Mouse (Mus musculus): ENCODE measurements around the gene Carmil3. TPM values are rescaled to one million over a fixed set of nuclear protein-coding genes. Genes with fewer than 3 reads are reported as not detected.

Carmil3 gene
- polyA plus RNA-seq, 1 experiment from 2014 or later = 34.7 TPM

GRCm38 (mm10) chr14:55484430-55485085 lies 5.9 kb upstream of the Carmil3 start:
- Histone ChIP-seq H3K4me2 (ENCODE audit: low read length) (no peak overlapping the region), H3K36me3 (ENCODE audit: control insufficient read depth, insufficient read depth, low read length) (no peaks in the 10 kb centered on the region), H3K9ac (replicated peaks; ENCODE audit: low read length) (no peak overlapping the region), H3K27me3 (ENCODE audit: control insufficient read depth, insufficient read depth, low read length) (no peaks in the 10 kb centered on the region), H3K4me1 (ENCODE audit: control insufficient read depth, insufficient read depth, low read length) (no peaks in the 10 kb centered on the region), H3K27ac (replicated peaks; ENCODE audit: low read depth, low read length) (no peak overlapping the region), H3K9me3 (ENCODE audit: control insufficient read depth, low read length) (no peaks in the 10 kb centered on the region), H3K4me3 (replicated peaks; ENCODE audit: low read depth, low read length) (no peak overlapping the region)
- ATAC-seq (ENCODE audit: low FRiP score, low TSS enrichment) (no peak), DNase-seq (no peak)
- WGBS = 83% methylated on average over 5 of the region's 5 CpGs

GRCm38 (mm10) chr14:55486836-55487235 lies 3.6 kb upstream of the Carmil3 start:
- Histone ChIP-seq H3K36me3 (ENCODE audit: control insufficient read depth, insufficient read depth, low read length) (no peaks in the 10 kb centered on the region), H3K27me3 (ENCODE audit: control insufficient read depth, insufficient read depth, low read length) (no peaks in the 10 kb centered on the region), H3K27ac (replicated peaks; ENCODE audit: low read depth, low read length) (no peak overlapping the region), H3K4me3 (replicated peaks; ENCODE audit: low read depth, low read length) (no peak overlapping the region), H3K9ac (replicated peaks; ENCODE audit: low read length) (no peak overlapping the region), H3K9me3 (ENCODE audit: control insufficient read depth, low read length) (no peaks in the 10 kb centered on the region), H3K4me2 (ENCODE audit: low read length) (no peak overlapping the region), H3K4me1 (ENCODE audit: control insufficient read depth, insufficient read depth, low read length) (peaks cover 7% of the 10 kb centered on the region; the same call in 1 of the 2 replicates)
- DNase-seq = no peak
- 88% methylated on average over 8 of the region's 8 CpGs for WGBS
- ATAC-seq (ENCODE audit: low FRiP score, low TSS enrichment) = no peak

GRCm38 (mm10) chr14:55491291-55491833 lies 911 bp downstream of the Carmil3 start:
- H3K4me2 ChIP-seq (ENCODE audit: low read length) = peak overlapping the region; percentile 74
- H3K9me3 ChIP-seq (ENCODE audit: control insufficient read depth, low read length) = no peaks in the 10 kb centered on the region
- peak; percentile 74 for DNase-seq
- H3K27ac ChIP-seq (replicated peaks; ENCODE audit: low read depth, low read length) = peak overlapping the region; percentile 94
- peak; percentile 72 for ATAC-seq (ENCODE audit: low FRiP score, low TSS enrichment)
- H3K27me3 ChIP-seq (ENCODE audit: control insufficient read depth, insufficient read depth, low read length) = no peaks in the 10 kb centered on the region
- peaks cover 8% of the 10 kb centered on the region; the same call in 1 of the 2 replicates for H3K4me1 ChIP-seq (ENCODE audit: control insufficient read depth, insufficient read depth, low read length)
- H3K36me3 ChIP-seq (ENCODE audit: control insufficient read depth, insufficient read depth, low read length) = peaks cover 27% of the 10 kb centered on the region
- peak overlapping the region; percentile 81 for H3K4me3 ChIP-seq (replicated peaks; ENCODE audit: low read depth, low read length)
- WGBS = under 1% methylated on average over 30 of the region's 30 CpGs
- peak overlapping the region; percentile 91 for H3K9ac ChIP-seq (replicated peaks; ENCODE audit: low read length)

- Histone ChIP-seq H3K36me3 (ENCODE audit: control insufficient read depth, insufficient read depth, low read length) (peaks cover 33% of the 10 kb centered on the region), H3K4me2 (ENCODE audit: low read length) (peak overlapping the region; percentile 74), H3K27ac (replicated peaks; ENCODE audit: low read depth, low read length) (no peak overlapping the region), H3K9ac (replicated peaks; ENCODE audit: low read length) (no peak overlapping the region; the same call in 1 of the 2 replicates), H3K27me3 (ENCODE audit: control insufficient read depth, insufficient read depth, low read length) (no peaks in the 10 kb centered on the region), H3K4me3 (replicated peaks; ENCODE audit: low read depth, low read length) (peak overlapping the region; percentile 81), H3K9me3 (ENCODE audit: control insufficient read depth, low read length) (no peaks in the 10 kb centered on the region), H3K4me1 (ENCODE audit: control insufficient read depth, insufficient read depth, low read length) (peaks cover 8% of the 10 kb centered on the region; the same call in 1 of the 2 replicates)
- DNase-seq (no peak), ATAC-seq (ENCODE audit: low FRiP score, low TSS enrichment) (no peak)
- WGBS = 70% methylated on average over 3 of the region's 3 CpGs
Observed at GRCm38 (mm10) chr14:55492103-55492502, 1.7 kb downstream of the Carmil3 start.

- Histone ChIP-seq H3K36me3 (ENCODE audit: control insufficient read depth, insufficient read depth, low read length) (peaks cover 65% of the 10 kb centered on the region), H3K9me3 (ENCODE audit: control insufficient read depth, low read length) (no peaks in the 10 kb centered on the region), H3K27me3 (ENCODE audit: control insufficient read depth, insufficient read depth, low read length) (no peaks in the 10 kb centered on the region), H3K4me1 (ENCODE audit: control insufficient read depth, insufficient read depth, low read length) (peaks cover 4% of the 10 kb centered on the region; the same call in 1 of the 2 replicates), H3K27ac (replicated peaks; ENCODE audit: low read depth, low read length) (no peak overlapping the region), H3K4me3 (replicated peaks; ENCODE audit: low read depth, low read length) (no peak overlapping the region), H3K4me2 (ENCODE audit: low read length) (no peak overlapping the region), H3K9ac (replicated peaks; ENCODE audit: low read length) (no peak overlapping the region)
- no peak for ATAC-seq (ENCODE audit: low FRiP score, low TSS enrichment)
- 74% methylated on average over 20 of the region's 20 CpGs for WGBS
- no peak for DNase-seq
Observed at GRCm38 (mm10) chr14:55495509-55496240, 5.2 kb downstream of the Carmil3 start.

- Histone ChIP-seq H3K27me3 (ENCODE audit: control insufficient read depth, insufficient read depth, low read length) (no peaks in the 10 kb centered on the region), H3K4me3 (replicated peaks; ENCODE audit: low read depth, low read length) (no peak overlapping the region), H3K9me3 (ENCODE audit: control insufficient read depth, low read length) (no peaks in the 10 kb centered on the region), H3K9ac (replicated peaks; ENCODE audit: low read length) (no peak overlapping the region), H3K27ac (replicated peaks; ENCODE audit: low read depth, low read length) (no peak overlapping the region), H3K36me3 (ENCODE audit: control insufficient read depth, insufficient read depth, low read length) (peaks cover 77% of the 10 kb centered on the region), H3K4me1 (ENCODE audit: control insufficient read depth, insufficient read depth, low read length) (peaks cover under 1% of the 10 kb centered on the region; the same call in 1 of the 2 replicates), H3K4me2 (ENCODE audit: low read length) (no peak overlapping the region)
- DNase-seq = no peak
- peak; percentile 24; the same call in 1 of the 2 replicates for ATAC-seq (ENCODE audit: low FRiP score, low TSS enrichment)
- 77% methylated on average over 16 of the region's 16 CpGs for WGBS
Observed at GRCm38 (mm10) chr14:55496761-55497448, 6.5 kb downstream of the Carmil3 start.

GRCm38 (mm10) chr14:55497449-55497821 lies 7.0 kb downstream of the Carmil3 start:
- H3K27me3 ChIP-seq (ENCODE audit: control insufficient read depth, insufficient read depth, low read length) = no peaks in the 10 kb centered on the region
- peak; percentile 92 for DNase-seq
- H3K9ac ChIP-seq (replicated peaks; ENCODE audit: low read length) = no peak overlapping the region
- H3K4me2 ChIP-seq (ENCODE audit: low read length) = no peak overlapping the region
- H3K9me3 ChIP-seq (ENCODE audit: control insufficient read depth, low read length) = no peaks in the 10 kb centered on the region
- no peaks in the 10 kb centered on the region for H3K4me1 ChIP-seq (ENCODE audit: control insufficient read depth, insufficient read depth, low read length)
- 38% methylated on average over 6 of the region's 6 CpGs for WGBS
- H3K4me3 ChIP-seq (replicated peaks; ENCODE audit: low read depth, low read length) = no peak overlapping the region
- H3K27ac ChIP-seq (replicated peaks; ENCODE audit: low read depth, low read length) = no peak overlapping the region
- peak; percentile 56; the same call in 1 of the 2 replicates for ATAC-seq (ENCODE audit: low FRiP score, low TSS enrichment)
- H3K36me3 ChIP-seq (ENCODE audit: control insufficient read depth, insufficient read depth, low read length) = peaks cover 83% of the 10 kb centered on the region

GRCm38 (mm10) chr14:55505612-55506011 lies 15.2 kb downstream of the Carmil3 start:
- no peaks in the 10 kb centered on the region for H3K4me1 ChIP-seq (ENCODE audit: control insufficient read depth, insufficient read depth, low read length)
- 85% methylated on average over 9 of the region's 9 CpGs for WGBS
- H3K4me2 ChIP-seq (ENCODE audit: low read length) = no peak overlapping the region
- H3K9ac ChIP-seq (replicated peaks; ENCODE audit: low read length) = no peak overlapping the region
- ATAC-seq (ENCODE audit: low FRiP score, low TSS enrichment) = no peak
- peaks cover 55% of the 10 kb centered on the region for H3K36me3 ChIP-seq (ENCODE audit: control insufficient read depth, insufficient read depth, low read length)
- H3K9me3 ChIP-seq (ENCODE audit: control insufficient read depth, low read length) = no peaks in the 10 kb centered on the region
- H3K27me3 ChIP-seq (ENCODE audit: control insufficient read depth, insufficient read depth, low read length) = no peaks in the 10 kb centered on the region
- H3K4me3 ChIP-seq (replicated peaks; ENCODE audit: low read depth, low read length) = no peak overlapping the region
- DNase-seq = no peak
- no peak overlapping the region for H3K27ac ChIP-seq (replicated peaks; ENCODE audit: low read depth, low read length)
